Mouse (Mus musculus) kidney, embryonic 14.5 days (tissue): ENCODE data around the gene Nrxn2. TPM values are rescaled to one million over a fixed set of nuclear protein-coding genes. Genes with fewer than 3 reads are reported as not detected.
A peak's percentile ranks its signal among the peaks of the same experiment; 100 is the strongest.

Experiments used
- ATAC-seq: fragments of 200-750 bp; cut with Nextera tagmentation; 2 replicates; pipeline ENCODE4 v1.8.0; 2017; ENCODE audit warnings: moderate number of reproducible peaks, mild to moderate bottlenecking, moderate TSS enrichment, moderate library complexity; ENCODE audit not compliant: low FRiP score, low TSS enrichment
- H3K27ac ChIP-seq: fragments of 300-500 bp; sonication (generic); 2 replicates; pipeline ENCODE4 v1.5.1; 2014; ENCODE audit warnings: low read depth, mild to moderate bottlenecking, low read length, moderate library complexity, mixed read lengths
- H3K27me3 ChIP-seq: fragments of 300-500 bp; sonication (generic); 2 replicates; pipeline ENCODE4 v1.6.1; 2014; ENCODE audit warnings: mild to moderate bottlenecking, low read length; ENCODE audit not compliant: control insufficient read depth, insufficient read depth
- H3K36me3 ChIP-seq: fragments of 300-500 bp; sonication (generic); 2 replicates; pipeline ENCODE4 v1.6.1; 2014; ENCODE audit warnings: low read length, mixed read lengths; ENCODE audit not compliant: control insufficient read depth, insufficient read depth
- H3K4me1 ChIP-seq: fragments of 300-500 bp; sonication (generic); 2 replicates; pipeline ENCODE4 v1.6.1; 2014; ENCODE audit warnings: low read length, mixed read lengths; ENCODE audit not compliant: control insufficient read depth, insufficient read depth
- H3K4me2 ChIP-seq: fragments of 300-500 bp; sonication (generic); replicated peaks from 2 replicates; pipeline ENCODE4 v1.6.1; 2014; ENCODE audit warnings: low read depth, mild to moderate bottlenecking, low read length
- H3K4me3 ChIP-seq: fragments of 300-500 bp; sonication (generic); 2 replicates; pipeline ENCODE4 v1.5.1; 2014; ENCODE audit warnings: mild to moderate bottlenecking, low read length
- H3K9ac ChIP-seq: fragments of 300-500 bp; sonication (generic); 2 replicates; pipeline ENCODE4 v1.6.1; 2014; ENCODE audit warnings: low read depth, mild to moderate bottlenecking, low read length, moderate library complexity
- H3K9me3 ChIP-seq: fragments of 300-500 bp; sonication (generic); 2 replicates; pipeline ENCODE4 v1.6.1; 2016; ENCODE audit warnings: low read length; ENCODE audit not compliant: control insufficient read depth
- WGBS: fragments of 180-500 bp; shearing (Covaris S2); extraction: QIAGEN DNeasy Blood & Tissue Kit; methylation state at CpG from one replicate; pipeline ENCODE4 v1.1.7; 2014; 5-methylcytosine and 5-hydroxymethylcytosine counted together
- polyA plus RNA-seq: library from polyadenylated mRNA; unstranded; fragments of >200 nt; fragmentation: Nextera tagmentation; extraction: Ambion mirVana; gene quantifications from 2 replicates; pipeline ENCODE4 v1.2.1, GENCODE M21; 2014

The Nrxn2 gene
- polyA plus RNA-seq, 1 experiment from 2014 or later: 5.4 TPM

- H3K9me3 ChIP-seq: no peaks in the 10 kb centered on the region
- H3K36me3 ChIP-seq: no peaks in the 10 kb centered on the region
- 89% methylated on average over 4 of the region's 4 CpGs for WGBS
- H3K4me3 ChIP-seq: no peak overlapping the region
- ATAC-seq: peak; percentile 51; the same call in 1 of the 2 replicates
- no peak overlapping the region for H3K9ac ChIP-seq
- H3K4me2 ChIP-seq: no peak overlapping the region
- no peaks in the 10 kb centered on the region for H3K4me1 ChIP-seq
- H3K27me3 ChIP-seq: no peaks in the 10 kb centered on the region
- no peak overlapping the region for H3K27ac ChIP-seq
Measured at GRCm38 (mm10) chr19:6552302-6553028, 133.9 kb downstream of the Nrxn2 start.

GRCm38 (mm10) chr19:6553174-6553573 is 134.6 kb downstream of the Nrxn2 start:
- 73% methylated on average over 5 of the region's 5 CpGs for WGBS
- Histone ChIP-seq H3K27ac (no peak overlapping the region), H3K9ac (no peak overlapping the region), H3K4me3 (no peak overlapping the region), H3K9me3 (no peaks in the 10 kb centered on the region), H3K4me1 (no peaks in the 10 kb centered on the region), H3K27me3 (no peaks in the 10 kb centered on the region), H3K36me3 (no peaks in the 10 kb centered on the region), H3K4me2 (no peak overlapping the region)
- ATAC-seq: no peak

GRCm38 (mm10) chr19:6553819-6554582 is 135.5 kb downstream of the Nrxn2 start:
- H3K4me3 ChIP-seq: no peak overlapping the region
- ATAC-seq: no peak
- no peaks in the 10 kb centered on the region for H3K27me3 ChIP-seq
- H3K9ac ChIP-seq: no peak overlapping the region
- H3K27ac ChIP-seq: no peak overlapping the region
- no peaks in the 10 kb centered on the region for H3K4me1 ChIP-seq
- no peaks in the 10 kb centered on the region for H3K36me3 ChIP-seq
- H3K4me2 ChIP-seq: no peak overlapping the region
- 32% methylated on average over 8 of the region's 8 CpGs for WGBS
- H3K9me3 ChIP-seq: no peaks in the 10 kb centered on the region

GRCm38 (mm10) chr19:6559576-6559975 is 141.0 kb downstream of the Nrxn2 start:
- H3K27ac ChIP-seq: no peak overlapping the region
- H3K4me2 ChIP-seq: no peak overlapping the region
- WGBS: 34% methylated on average over 4 of the region's 4 CpGs

GRCm38 (mm10) chr19:6560246-6560815 is 141.8 kb downstream of the Nrxn2 start:
- Histone ChIP-seq H3K4me3 (no peak overlapping the region), H3K9me3 (no peaks in the 10 kb centered on the region), H3K4me1 (no peaks in the 10 kb centered on the region), H3K36me3 (no peaks in the 10 kb centered on the region), H3K27ac (no peak overlapping the region), H3K27me3 (no peaks in the 10 kb centered on the region), H3K9ac (no peak overlapping the region), H3K4me2 (no peak overlapping the region)
- 41% methylated on average over 7 of the region's 7 CpGs for WGBS
- no peak for ATAC-seq

More at GRCm38 (mm10) chr19:6559576-6559975, 141.0 kb downstream of the Nrxn2 start:
- no peaks in the 10 kb centered on the region for H3K27me3 ChIP-seq
- no peaks in the 10 kb centered on the region for H3K4me1 ChIP-seq
- no peak for ATAC-seq
- no peaks in the 10 kb centered on the region for H3K9me3 ChIP-seq
- no peak overlapping the region for H3K9ac ChIP-seq
- H3K4me3 ChIP-seq: no peak overlapping the region
- H3K36me3 ChIP-seq: no peaks in the 10 kb centered on the region

GRCm38 (mm10) chr19:6565136-6565535 is 146.6 kb downstream of the Nrxn2 start:
- ATAC-seq: no peak
- H3K9ac ChIP-seq: no peak overlapping the region
- no peak overlapping the region for H3K4me2 ChIP-seq
- H3K4me1 ChIP-seq: no peaks in the 10 kb centered on the region
- H3K27ac ChIP-seq: no peak overlapping the region
- no peak overlapping the region for H3K4me3 ChIP-seq
- H3K9me3 ChIP-seq: no peaks in the 10 kb centered on the region
- H3K27me3 ChIP-seq: no peaks in the 10 kb centered on the region
- H3K36me3 ChIP-seq: no peaks in the 10 kb centered on the region
- WGBS: 83% methylated on average over 6 of the region's 6 CpGs

GRCm38 (mm10) chr19:6566450-6566849 is 147.9 kb downstream of the Nrxn2 start:
- ATAC-seq: no peak
- Histone ChIP-seq H3K4me3 (no peak overlapping the region), H3K27me3 (no peaks in the 10 kb centered on the region), H3K27ac (no peak overlapping the region), H3K9ac (no peak overlapping the region), H3K9me3 (no peaks in the 10 kb centered on the region), H3K4me2 (no peak overlapping the region), H3K36me3 (no peaks in the 10 kb centered on the region), H3K4me1 (no peaks in the 10 kb centered on the region)
- WGBS: 89% methylated on average over 2 of the region's 2 CpGs

- Histone ChIP-seq H3K9me3 (no peaks in the 10 kb centered on the region), H3K9ac (no peak overlapping the region), H3K27ac (no peak overlapping the region), H3K4me3 (no peak overlapping the region), H3K4me1 (no peaks in the 10 kb centered on the region), H3K36me3 (no peaks in the 10 kb centered on the region), H3K27me3 (no peaks in the 10 kb centered on the region), H3K4me2 (no peak overlapping the region)
- ATAC-seq: no peak
- 78% methylated on average over 5 of the region's 5 CpGs for WGBS
Measured at GRCm38 (mm10) chr19:6569021-6569420, 150.5 kb downstream of the Nrxn2 start.

GRCm38 (mm10) chr19:6569561-6569960 is 151.0 kb downstream of the Nrxn2 start:
- Histone ChIP-seq H3K36me3 (no peaks in the 10 kb centered on the region), H3K4me1 (no peaks in the 10 kb centered on the region), H3K4me3 (no peak overlapping the region), H3K27me3 (no peaks in the 10 kb centered on the region), H3K9ac (no peak overlapping the region), H3K27ac (no peak overlapping the region), H3K4me2 (no peak overlapping the region), H3K9me3 (no peaks in the 10 kb centered on the region)
- ATAC-seq: no peak
- WGBS: 37% methylated on average over 5 of the region's 5 CpGs
